Mouse (Mus musculus) large intestine, adult 2 months (tissue): ENCODE data around the gene Iqgap1. TPM values are rescaled to one million over a fixed set of nuclear protein-coding genes. Genes with fewer than 3 reads are reported as not detected.

ENCODE experiments used
- DNase-seq: peaks from one replicate; pipeline ENCODE4 v3.0.0-alpha.2; 2012; ENCODE audit warnings: low read depth, low spot score
- WGBS: fragments of 180-500 bp; shearing (Covaris S2); methylation state at CpG from one replicate; pipeline ENCODE4 v1.1.7; 2018; 5-methylcytosine and 5-hydroxymethylcytosine counted together
- polyA plus RNA-seq: library from polyadenylated mRNA; depleted of rRNA; stranded (reverse); fragments of >200 nt; gene quantifications from 2 replicates; pipeline ENCODE4 v1.2.3, GENCODE M21; 2012; rRNA removed

Iqgap1 gene
- 33.6 and 65.5 TPM in 2 replicates for polyA plus RNA-seq

GRCm38 (mm10) chr7:80825843-80826403 lies at the start of gene Iqgap1:
Gene Iqgap1 (minus strand): TSS chr7:80825974.
- 45% methylated on average over 11 of the region's 11 CpGs for WGBS
- no peak for DNase-seq

GRCm38 (mm10) chr7:80873631-80874030 lies 47.9 kb upstream of the Iqgap1 start:
- no peak for DNase-seq

GRCm38 (mm10) chr7:80873038-80873437 lies 47.3 kb upstream of the Iqgap1 start:
- WGBS: 84% methylated on average over 5 of the region's 5 CpGs

More at GRCm38 (mm10) chr7:80873631-80874030, 47.9 kb upstream of the Iqgap1 start:
- WGBS: 95% methylated on average over 2 of the region's 2 CpGs

GRCm38 (mm10) chr7:80868686-80869085 lies 42.9 kb upstream of the Iqgap1 start:
- WGBS: 92% methylated on average over 2 of the region's 2 CpGs
- DNase-seq: no peak

More at GRCm38 (mm10) chr7:80873038-80873437, 47.3 kb upstream of the Iqgap1 start:
- no peak for DNase-seq

- WGBS: 25% methylated on average over 7 of the region's 7 CpGs
- DNase-seq: peak; percentile 78
Observed at GRCm38 (mm10) chr7:80866514-80867147, 40.9 kb upstream of the Iqgap1 start.

GRCm38 (mm10) chr7:80865521-80865920 lies 39.7 kb upstream of the Iqgap1 start:
- no peak for DNase-seq
- WGBS: 56% methylated on average over 7 of the region's 7 CpGs

- WGBS: 74% methylated on average over 8 of the region's 8 CpGs
- DNase-seq: no peak
Observed at GRCm38 (mm10) chr7:80864831-80865230, 39.1 kb upstream of the Iqgap1 start.

GRCm38 (mm10) chr7:80864151-80864550 lies 38.4 kb upstream of the Iqgap1 start:
- 61% methylated on average over 1 of the region's 1 CpGs for WGBS
- no peak for DNase-seq

GRCm38 (mm10) chr7:80863520-80863919 lies 37.7 kb upstream of the Iqgap1 start:
- WGBS: 77% methylated on average over 5 of the region's 5 CpGs
- DNase-seq: no peak

- 88% methylated on average over 2 of the region's 2 CpGs for WGBS
- DNase-seq: no peak
Observed at GRCm38 (mm10) chr7:80862475-80862874, 36.7 kb upstream of the Iqgap1 start.

- DNase-seq: peak; percentile 89
- under 1% methylated on average over 40 of the region's 40 CpGs for WGBS
Observed at GRCm38 (mm10) chr7:80860729-80861274, 35.0 kb upstream of the Iqgap1 start, which contains the start of gene Zscan2. Gene Zscan2 (plus strand): TSS chr7:80860920.

- WGBS: under 1% methylated on average over 13 of the region's 13 CpGs
- DNase-seq: no peak
Observed at GRCm38 (mm10) chr7:80860227-80860626, 34.5 kb upstream of the Iqgap1 start.

- 8% methylated on average over 6 of the region's 6 CpGs for WGBS
- DNase-seq: no peak
Observed at GRCm38 (mm10) chr7:80857181-80857580, 31.4 kb upstream of the Iqgap1 start.

GRCm38 (mm10) chr7:80855316-80855715 lies 29.5 kb upstream of the Iqgap1 start:
- DNase-seq: no peak

- 97% methylated on average over 3 of the region's 3 CpGs for WGBS
Observed at GRCm38 (mm10) chr7:80853218-80853617, 27.4 kb upstream of the Iqgap1 start.

GRCm38 (mm10) chr7:80850520-80850919 lies 24.7 kb upstream of the Iqgap1 start:
- no peak for DNase-seq
- WGBS: 83% methylated on average over 5 of the region's 5 CpGs

More at GRCm38 (mm10) chr7:80853218-80853617, 27.4 kb upstream of the Iqgap1 start:
- DNase-seq: no peak

- WGBS: 24% methylated on average over 4 of the region's 4 CpGs
- no peak for DNase-seq
Observed at GRCm38 (mm10) chr7:80849710-80850109, 23.9 kb upstream of the Iqgap1 start.

- no peak for DNase-seq
- WGBS: 74% methylated on average over 2 of the region's 2 CpGs
Observed at GRCm38 (mm10) chr7:80849267-80849666, 23.5 kb upstream of the Iqgap1 start.

GRCm38 (mm10) chr7:80846709-80847108 lies 20.9 kb upstream of the Iqgap1 start:
- WGBS: 79% methylated on average over 5 of the region's 5 CpGs
- DNase-seq: no peak

GRCm38 (mm10) chr7:80846280-80846678 lies 20.5 kb upstream of the Iqgap1 start:
- 72% methylated on average over 10 of the region's 10 CpGs for WGBS
- no peak for DNase-seq
